Mouse (Mus musculus): ENCODE results near the gene Ablim2.

Gene Ablim2

GRCm38 (mm10) chr5:35915629-35916300, 158.1 kb downstream of the Ablim2 start:
- no peak for DNase-seq (ENCODE audit: low spot score)

- DNase-seq (ENCODE audit: low spot score) = no peak
Observed at GRCm38 (mm10) chr5:35916666-35917065, 159.0 kb downstream of the Ablim2 start.

- no peak for DNase-seq (ENCODE audit: low spot score)
Observed at GRCm38 (mm10) chr5:35918387-35918786, 160.7 kb downstream of the Ablim2 start.

- no peak for DNase-seq (ENCODE audit: low spot score)
Observed at GRCm38 (mm10) chr5:35920076-35920475, 162.4 kb downstream of the Ablim2 start.

GRCm38 (mm10) chr5:35920557-35920956, 162.9 kb downstream of the Ablim2 start:
- no peak for DNase-seq (ENCODE audit: low spot score)

GRCm38 (mm10) chr5:35921141-35921540, 163.5 kb downstream of the Ablim2 start:
- DNase-seq (ENCODE audit: low spot score) = no peak

GRCm38 (mm10) chr5:35921595-35922254, 164.0 kb downstream of the Ablim2 start:
- DNase-seq (ENCODE audit: low spot score) = peak; percentile 35

- DNase-seq (ENCODE audit: low spot score) = no peak
Observed at GRCm38 (mm10) chr5:35923448-35923847, 165.8 kb downstream of the Ablim2 start.

- no peak for DNase-seq (ENCODE audit: low spot score)
Observed at GRCm38 (mm10) chr5:35925171-35925634, 167.5 kb downstream of the Ablim2 start.

GRCm38 (mm10) chr5:35926511-35926910, 168.8 kb downstream of the Ablim2 start:
- DNase-seq (ENCODE audit: low spot score) = no peak

GRCm38 (mm10) chr5:35931296-35931695, 173.6 kb downstream of the Ablim2 start:
- no peak for DNase-seq (ENCODE audit: low spot score)

GRCm38 (mm10) chr5:35933059-35933458, 175.4 kb downstream of the Ablim2 start:
- DNase-seq (ENCODE audit: low spot score) = no peak
